Mouse (Mus musculus): ENCODE measurements around the gene Peli2.

The Peli2 gene

GRCm38 (mm10) chr14:48153064-48153463 is 32.4 kb downstream of the Peli2 start:
- DNase-seq (ENCODE audit: low spot score) = no peak

GRCm38 (mm10) chr14:48153865-48154511 is 33.4 kb downstream of the Peli2 start:
- DNase-seq (ENCODE audit: low spot score) = no peak

GRCm38 (mm10) chr14:48154641-48155040 is 34.0 kb downstream of the Peli2 start:
- DNase-seq (ENCODE audit: low spot score) = no peak

- DNase-seq (ENCODE audit: low spot score) = no peak
Observed at GRCm38 (mm10) chr14:48155153-48155552, 34.5 kb downstream of the Peli2 start.

- DNase-seq (ENCODE audit: low spot score) = no peak
Observed at GRCm38 (mm10) chr14:48157085-48157484, 36.5 kb downstream of the Peli2 start.

- no peak for DNase-seq (ENCODE audit: low spot score)
Observed at GRCm38 (mm10) chr14:48157835-48158234, 37.2 kb downstream of the Peli2 start.

- DNase-seq (ENCODE audit: low spot score) = no peak
Observed at GRCm38 (mm10) chr14:48159401-48159800, 38.8 kb downstream of the Peli2 start.

GRCm38 (mm10) chr14:48162446-48162845 is 41.8 kb downstream of the Peli2 start:
- peak; percentile 78 for DNase-seq (ENCODE audit: low spot score)

- DNase-seq (ENCODE audit: low spot score) = no peak
Observed at GRCm38 (mm10) chr14:48164917-48165316, 44.3 kb downstream of the Peli2 start.

- peak; percentile 19 for DNase-seq (ENCODE audit: low spot score)
Observed at GRCm38 (mm10) chr14:48166396-48166795, 45.8 kb downstream of the Peli2 start.

GRCm38 (mm10) chr14:48167020-48167419 is 46.4 kb downstream of the Peli2 start:
- DNase-seq (ENCODE audit: low spot score) = no peak

GRCm38 (mm10) chr14:48168116-48168515 is 47.5 kb downstream of the Peli2 start:
- DNase-seq (ENCODE audit: low spot score) = no peak

GRCm38 (mm10) chr14:48169970-48170369 is 49.3 kb downstream of the Peli2 start:
- DNase-seq (ENCODE audit: low spot score) = no peak

- no peak for DNase-seq (ENCODE audit: low spot score)
Observed at GRCm38 (mm10) chr14:48171268-48171667, 50.6 kb downstream of the Peli2 start.

GRCm38 (mm10) chr14:48172026-48172425 is 51.4 kb downstream of the Peli2 start:
- DNase-seq (ENCODE audit: low spot score) = peak; percentile 29

- DNase-seq (ENCODE audit: low spot score) = no peak
Observed at GRCm38 (mm10) chr14:48172876-48173275, 52.3 kb downstream of the Peli2 start.

GRCm38 (mm10) chr14:48173840-48174239 is 53.2 kb downstream of the Peli2 start:
- DNase-seq (ENCODE audit: low spot score) = no peak

- no peak for DNase-seq (ENCODE audit: low spot score)
Observed at GRCm38 (mm10) chr14:48174356-48174755, 53.7 kb downstream of the Peli2 start.

- no peak for DNase-seq (ENCODE audit: low spot score)
Observed at GRCm38 (mm10) chr14:48175115-48175514, 54.5 kb downstream of the Peli2 start.

GRCm38 (mm10) chr14:48178304-48178995 is 57.8 kb downstream of the Peli2 start:
- DNase-seq (ENCODE audit: low spot score) = no peak

- DNase-seq (ENCODE audit: low spot score) = no peak
Observed at GRCm38 (mm10) chr14:48179021-48179420, 58.4 kb downstream of the Peli2 start.

- no peak for DNase-seq (ENCODE audit: low spot score)
Observed at GRCm38 (mm10) chr14:48186302-48186701, 65.7 kb downstream of the Peli2 start.

- no peak for DNase-seq (ENCODE audit: low spot score)
Observed at GRCm38 (mm10) chr14:48187100-48187499, 66.5 kb downstream of the Peli2 start.

GRCm38 (mm10) chr14:48189330-48189729 is 68.7 kb downstream of the Peli2 start:
- no peak for DNase-seq (ENCODE audit: low spot score)

Measured in ovary, adult 18-20 months (tissue).